Comparison of ENCODE assay signal across 8 mouse cellular contexts in the genomic region with DNA sequence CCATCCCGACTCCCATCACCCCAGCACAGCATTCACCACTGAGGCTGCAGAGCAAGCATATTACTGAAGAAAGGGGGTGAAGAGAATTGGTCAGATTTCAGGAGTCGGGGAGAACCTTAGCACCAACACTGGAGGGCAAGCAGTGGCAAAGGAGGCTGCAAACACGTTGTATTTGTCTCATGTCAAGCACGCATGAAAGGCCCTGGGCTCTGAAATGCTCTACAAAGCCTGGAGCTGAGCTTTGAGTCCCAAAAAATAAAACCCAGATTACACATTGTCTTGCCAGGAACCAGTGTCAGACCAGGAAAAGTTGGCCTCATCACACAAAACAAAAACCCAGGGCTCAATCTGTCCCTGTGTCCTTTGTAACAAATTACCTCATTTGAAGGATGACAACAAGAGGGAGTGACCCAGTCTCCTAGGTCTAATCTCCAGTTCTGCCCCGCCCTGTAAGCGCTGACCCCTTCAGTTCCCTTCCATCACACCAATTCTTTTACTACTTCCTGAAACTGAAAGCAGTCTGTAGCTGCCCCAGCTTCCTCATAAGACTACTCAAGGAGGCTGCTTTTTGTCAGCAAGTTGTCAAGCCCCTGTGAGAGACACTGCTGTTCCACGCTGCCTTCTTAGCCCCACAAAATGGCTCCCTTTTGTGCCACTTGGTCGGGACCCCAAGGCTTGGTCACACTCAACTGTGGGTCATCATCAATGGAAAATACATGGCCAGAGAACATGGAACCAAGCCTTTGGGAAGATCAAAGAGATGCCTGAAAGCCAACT. TPM values are rescaled to one million over a fixed set of nuclear protein-coding genes. Genes with fewer than 3 reads are reported as not detected.
A peak's percentile ranks its signal among the peaks of the same experiment; 100 is the strongest.
DNase-seq lines count a peak whose midpoint lies in the region; ATAC-seq and TF ChIP-seq lines count a peak whose summit lies in the region.

No protein-coding gene starts in this region.

- no peaks in the 10 kb centered on the region for H3K27me3 ChIP-seq in forebrain, embryonic 15.5 days
- no peaks in the 10 kb centered on the region for H3K27me3 ChIP-seq in spleen, adult 2 months (ENCODE audit: control insufficient read depth, insufficient read depth, low read length)

- no peak for TF ChIP-seq POLR2A in spleen, adult 2 months (IDR thresholded peaks at IDR 0.05; ENCODE audit: low read depth, low read length)

- peak overlapping the region; percentile 11; the same call in 1 of the 2 replicates for H3K27ac ChIP-seq in left cerebral cortex, adult 2 months
- H3K27ac ChIP-seq in forebrain, embryonic 15.5 days (replicated peaks) = peak overlapping the region; percentile 89
- peak overlapping the region; percentile 82 for H3K27ac ChIP-seq in macrophage
- peak overlapping the region; percentile 86 for H3K27ac ChIP-seq in spleen, adult 2 months (ENCODE audit: insufficient read depth, low read length)

- H3K79me2 ChIP-seq in macrophage (ENCODE audit: inconsistent target) = peaks cover 62% of the 10 kb centered on the region

- peaks cover 45% of the 10 kb centered on the region for H3K4me1 ChIP-seq in forebrain, embryonic 15.5 days
- H3K4me1 ChIP-seq in spleen, adult 2 months (ENCODE audit: control insufficient read depth, insufficient read depth, insufficient read length) = peaks cover 34% of the 10 kb centered on the region; the same call in 1 of the 2 replicates

- intact Hi-C loops in left cerebral cortex, adult 2 months (cut with DNase I) = loop anchor here (2.0 kb wide), 1 partner anchor 52 kb away; a partner anchor contains a TSS
- intact Hi-C loops in left cerebral cortex, postnatal 25 days (cut with DNase I) = loop anchor here (2.0 kb wide), 1 partner anchor 22 kb away; a partner anchor contains a TSS

- H3K4me3 ChIP-seq in left cerebral cortex, adult 2 months = peak overlapping the region; percentile 90
- H3K4me3 ChIP-seq in forebrain, embryonic 15.5 days = peak overlapping the region; percentile 84
- peak overlapping the region; percentile 90 for H3K4me3 ChIP-seq in macrophage (ENCODE audit: inconsistent target)
- H3K4me3 ChIP-seq in spleen, adult 2 months (ENCODE audit: extremely low read depth, insufficient read depth, insufficient read length) = peak overlapping the region; percentile 85

- ATAC-seq in forebrain, embryonic 15.5 days (replicated peaks) = no peak
- ATAC-seq in inflammation-experienced regulatory T-cells, adult 6 months = peak; percentile 17

- H3K9me3 ChIP-seq in forebrain, embryonic 15.5 days = no peaks in the 10 kb centered on the region

- 4% methylated on average over 8 of the region's 8 CpGs for whole genome bisulfite sequencing in forebrain, embryonic 15.5 days
- WGBS in macrophage (ENCODE audit: missing documents) = 29% methylated on average over 8 of the region's 8 CpGs
- 19% methylated on average over 8 of the region's 8 CpGs for whole genome bisulfite sequencing in spleen, adult 2 months

- peak overlapping the region; percentile 77 for H3K4me2 ChIP-seq in forebrain, embryonic 15.5 days (replicated peaks)

- peak overlapping the region; percentile 99 for H3K9ac ChIP-seq in forebrain, embryonic 15.5 days (replicated peaks)

- H3K36me3 ChIP-seq in forebrain, embryonic 15.5 days = no peaks in the 10 kb centered on the region
- no peaks in the 10 kb centered on the region for H3K36me3 ChIP-seq in macrophage (ENCODE audit: inconsistent target)
- H3K36me3 ChIP-seq in spleen, adult 2 months (ENCODE audit: control insufficient read depth, insufficient read depth, low read length) = no peaks in the 10 kb centered on the region

- TF ChIP-seq CTCF in left cerebral cortex, adult 2 months (IDR thresholded peaks at IDR 0.05) = no peak
- TF ChIP-seq CTCF in spleen, adult 2 months (IDR thresholded peaks at IDR 0.05; ENCODE audit: extremely low read depth, insufficient read depth, insufficient read length, insufficient replicate concordance) = no peak

- DNase-seq in left cerebral cortex, adult 2 months (ENCODE audit: extremely low spot score in 1 of 2, low spot score in 2 of 2) = no peak
- no peak for DNase-seq in left cerebral cortex, postnatal 25 days (ENCODE audit: low spot score in 2 of 2)
- peak; percentile 54 to 57 for DNase-seq in spleen, adult 2 months (ENCODE audit: low read depth in 1 of 2, low spot score in 2 of 2)
- no peak for DNase-seq in layer of hippocampus, postnatal 14 days (ENCODE audit: low spot score in 2 of 2)
- no peak for DNase-seq in right cerebral cortex, postnatal 25 days

RNA-seq across cellular contexts. Expression of a gene that starts 1.6 kb away (rescaled TPM):
- total RNA-seq in left cerebral cortex, adult 2 months (2021) = 100 to 1,000 TPM; 158 to 161 TPM
- total RNA-seq in left cerebral cortex, postnatal 25 days (2021) = 100 to 1,000 TPM; 165 to 168 TPM
- 1,941 and 1,977 TPM in 2 replicates for polyA plus RNA-seq in forebrain, embryonic 15.5 days (2015; fragmentation: Nextera tagmentation; extraction: Ambion mirVana)
- polyA plus RNA-seq in inflammation-experienced regulatory T-cells, adult 6 months (2017; shearing (Covaris generic)) = 100 to 1,000 TPM; 619 to 638 (median 633) TPM
- 100 to 1,000 TPM in 2 of 26 experiments, 10 to 100 TPM in 24; 14.6 to 172 (median 57.7) TPM for total RNA-seq in macrophage (2018; cell fraction: chromatin; rRNA removed)
- 100 to 1,000 TPM; 121 to 188 (median 157) TPM for total RNA-seq in macrophage (2018; cell fraction: cytosol; rRNA removed)
- 100 to 1,000 TPM in 8 of 26 experiments, 10 to 100 TPM in 18; 38.4 to 219 (median 80.8) TPM for total RNA-seq in macrophage (2018; cell fraction: nucleus; rRNA removed)
- 68.8 to 166 TPM (median 152 TPM) in 3 replicates for polyA plus RNA-seq in macrophage (2018)
- 178 and 269 TPM in 2 replicates for polyA plus RNA-seq in spleen, adult 2 months (2012; rRNA removed)
- 100 to 1,000 TPM; 188 to 227 TPM for total RNA-seq in layer of hippocampus, postnatal 14 days (2021)

RNA-seq across cellular contexts. Expression of a gene that starts 20.9 kb away (rescaled TPM):
- total RNA-seq in left cerebral cortex, adult 2 months (2021) = 10 to 100 TPM; 57.6 to 67.2 TPM
- total RNA-seq in left cerebral cortex, postnatal 25 days (2021) = 10 to 100 TPM; 60.1 to 66.5 TPM
- polyA plus RNA-seq in forebrain, embryonic 15.5 days (2015; fragmentation: Nextera tagmentation; extraction: Ambion mirVana) = 94.3 and 102 TPM in 2 replicates
- polyA plus RNA-seq in inflammation-experienced regulatory T-cells, adult 6 months (2017; shearing (Covaris generic)) = 100 to 1,000 TPM; 242 to 269 (median 245) TPM
- 10 to 100 TPM in 25 of 26 experiments, 1 to 10 TPM in 1; 9.6 to 84.8 (median 39.6) TPM for total RNA-seq in macrophage (2018; cell fraction: chromatin; rRNA removed)
- 10 to 100 TPM; 55.5 to 84.1 (median 74.9) TPM for total RNA-seq in macrophage (2018; cell fraction: cytosol; rRNA removed)
- total RNA-seq in macrophage (2018; cell fraction: nucleus; rRNA removed) = 10 to 100 TPM; 17.9 to 67.4 (median 43.0) TPM
- 54.5 to 73.7 TPM (median 60.1 TPM) in 3 replicates for polyA plus RNA-seq in macrophage (2018)
- 59.1 and 73.6 TPM in 2 replicates for polyA plus RNA-seq in spleen, adult 2 months (2012; rRNA removed)
- 10 to 100 TPM; 68.8 to 72.5 TPM for total RNA-seq in layer of hippocampus, postnatal 14 days (2021)

RNA-seq across cellular contexts. Expression of a gene that starts 23.5 kb away (rescaled TPM):
- 100 to 1,000 TPM; 274 TPM for total RNA-seq in left cerebral cortex, adult 2 months (2021)
- total RNA-seq in left cerebral cortex, postnatal 25 days (2021) = 100 to 1,000 TPM; 298 to 313 TPM
- 1,191 and 1,214 TPM in 2 replicates for polyA plus RNA-seq in forebrain, embryonic 15.5 days (2015; fragmentation: Nextera tagmentation; extraction: Ambion mirVana)
- 100 to 1,000 TPM; 668 to 906 (median 737) TPM for polyA plus RNA-seq in inflammation-experienced regulatory T-cells, adult 6 months (2017; shearing (Covaris generic))
- total RNA-seq in macrophage (2018; cell fraction: chromatin; rRNA removed) = 10 to 100 TPM; 20.6 to 96.6 (median 61.5) TPM
- total RNA-seq in macrophage (2018; cell fraction: cytosol; rRNA removed) = 100 to 1,000 TPM; 179 to 277 (median 220) TPM
- total RNA-seq in macrophage (2018; cell fraction: nucleus; rRNA removed) = 100 to 1,000 TPM in 5 of 26 experiments, 10 to 100 TPM in 21; 40.2 to 124 (median 69.1) TPM
- 229 to 319 TPM (median 316 TPM) in 3 replicates for polyA plus RNA-seq in macrophage (2018)
- polyA plus RNA-seq in spleen, adult 2 months (2012; rRNA removed) = 25.8 and 28.3 TPM in 2 replicates
- 100 to 1,000 TPM; 352 to 361 TPM for total RNA-seq in layer of hippocampus, postnatal 14 days (2021)

RNA-seq across cellular contexts. Expression of a gene that starts 37.1 kb away (rescaled TPM):
- total RNA-seq in left cerebral cortex, adult 2 months (2021) = 10 to 100 TPM; 11.9 to 18.0 TPM
- 10 to 100 TPM; 12.5 to 12.8 TPM for total RNA-seq in left cerebral cortex, postnatal 25 days (2021)
- 15.6 and 16.1 TPM in 2 replicates for polyA plus RNA-seq in forebrain, embryonic 15.5 days (2015; fragmentation: Nextera tagmentation; extraction: Ambion mirVana)
- 10 to 100 TPM; 68.2 to 95.6 (median 70.3) TPM for polyA plus RNA-seq in inflammation-experienced regulatory T-cells, adult 6 months (2017; shearing (Covaris generic))
- 10 to 100 TPM in 25 of 26 experiments, 1 to 10 TPM in 1; 7.2 to 61.1 (median 32.3) TPM for total RNA-seq in macrophage (2018; cell fraction: chromatin; rRNA removed)
- total RNA-seq in macrophage (2018; cell fraction: cytosol; rRNA removed) = 10 to 100 TPM in 23 of 26 experiments, 1 to 10 TPM in 3; 8.6 to 29.6 (median 20.3) TPM
- 10 to 100 TPM in 23 of 26 experiments, 1 to 10 TPM in 3; 7.9 to 46.7 (median 21.8) TPM for total RNA-seq in macrophage (2018; cell fraction: nucleus; rRNA removed)
- polyA plus RNA-seq in macrophage (2018) = 21.4 to 26.8 TPM (median 22.9 TPM) in 3 replicates
- polyA plus RNA-seq in spleen, adult 2 months (2012; rRNA removed) = 31.0 and 40.3 TPM in 2 replicates
- 10 to 100 TPM in 1 of 2 experiments, 1 to 10 TPM in 1; 8.7 to 10.6 TPM for total RNA-seq in layer of hippocampus, postnatal 14 days (2021)

RNA-seq across cellular contexts. Expression of a gene that starts 50.3 kb away (rescaled TPM):
- total RNA-seq in left cerebral cortex, adult 2 months (2021) = not detected
- not detected for total RNA-seq in left cerebral cortex, postnatal 25 days (2021)
- 0.10 TPM in 1 of 2 replicates, not detected in the other for polyA plus RNA-seq in forebrain, embryonic 15.5 days (2015; fragmentation: Nextera tagmentation; extraction: Ambion mirVana)
- polyA plus RNA-seq in inflammation-experienced regulatory T-cells, adult 6 months (2017; shearing (Covaris generic)) = 1 to 10 TPM; 1.1 to 3.5 (median 2.8) TPM
- not detected for total RNA-seq in macrophage (2018; cell fraction: chromatin; rRNA removed)
- not detected for total RNA-seq in macrophage (2018; cell fraction: cytosol; rRNA removed)
- not detected for total RNA-seq in macrophage (2018; cell fraction: nucleus; rRNA removed)
- not detected in 3 replicates for polyA plus RNA-seq in macrophage (2018)
- 8.0 and 8.8 TPM in 2 replicates for polyA plus RNA-seq in spleen, adult 2 months (2012; rRNA removed)
- total RNA-seq in layer of hippocampus, postnatal 14 days (2021) = not detected

Comparison
In these comparisons a context has a peak if more than half of its experiments do, and no peak if none do; other contexts are left out.
1. DNase-seq: peak in spleen, adult 2 months (2 of 2); none in left cerebral cortex, adult 2 months (0 of 2), left cerebral cortex, postnatal 25 days (0 of 2), layer of hippocampus, postnatal 14 days (0 of 2) and right cerebral cortex, postnatal 25 days (single experiment).
2. H3K27ac ChIP-seq: peak in every context shown above with its lines; median percentile 89 in forebrain, embryonic 15.5 days; 86 in spleen, adult 2 months; 82 in macrophage; 11 in left cerebral cortex, adult 2 months.
3. Peak in every context shown above with its lines, with median percentiles within 50 percentile points of each other: H3K4me3 ChIP-seq.